Mouse (Mus musculus) myocyte (in vitro differentiated cells): ENCODE results near the gene Add3. TPM values are rescaled to one million over a fixed set of nuclear protein-coding genes. Genes with fewer than 3 reads are reported as not detected.

ENCODE experiments used
- H3K27me3 ChIP-seq: one replicate; pipeline ENCODE4 v1.6.1; 2011; ENCODE audit not compliant: control insufficient read depth, insufficient read depth, insufficient read length
- H3K36me3 ChIP-seq: one replicate; pipeline ENCODE4 v1.6.1; 2011; ENCODE audit not compliant: control insufficient read depth, insufficient read depth
- H3K4me2 ChIP-seq: one replicate; pipeline ENCODE4 v1.6.1; 2011; ENCODE audit warnings: low read depth, control low read depth
- H3K4me3 ChIP-seq: one replicate; pipeline ENCODE4 v1.5.1; 2011; ENCODE audit warnings: mild to moderate bottlenecking, control low read depth, moderate library complexity
- H3K79me2 ChIP-seq: one replicate; pipeline ENCODE4 v1.6.1; 2011; ENCODE audit not compliant: control insufficient read depth, insufficient read depth
- H3ac ChIP-seq: one replicate; pipeline ENCODE4 v1.6.1; 2011; ENCODE audit not compliant: control insufficient read depth, insufficient read length
- E2F4 ChIP-seq: IDR thresholded peaks from one replicate; pipeline ENCODE4 v1.6.1; 2011; ENCODE audit warnings: mild to moderate bottlenecking, control low read depth, moderate library complexity; ENCODE audit not compliant: insufficient read depth
- MAX ChIP-seq: IDR thresholded peaks from one replicate; pipeline ENCODE4 v1.6.1; 2011; ENCODE audit warnings: low read depth, mild to moderate bottlenecking, control low read depth
- MYOD1 ChIP-seq, 3 experiments: IDR thresholded peaks; one replicate each; pipeline ENCODE4 v1.6.1; 2011; ENCODE audit warnings: control low read depth in 2 of 3, low read depth in 2 of 3, mild to moderate bottlenecking in 2 of 3, moderate library complexity in 1 of 3; ENCODE audit not compliant: insufficient read length in 2 of 3, control insufficient read depth in 1 of 3
- MYOG ChIP-seq, 3 experiments: IDR thresholded peaks; one replicate each; pipeline ENCODE4 v1.6.1; 2011; ENCODE audit warnings: control low read depth in 2 of 3, low read depth in 2 of 3, mild to moderate bottlenecking in 2 of 3; ENCODE audit not compliant: insufficient read length in 2 of 3, control insufficient read depth in 1 of 3, insufficient read depth in 1 of 3
- POLR2AphosphoS2 ChIP-seq: IDR thresholded peaks from one replicate; pipeline ENCODE4 v1.6.1; 2011; ENCODE audit warnings: low read depth, control low read depth; ENCODE audit not compliant: insufficient read length
- REST ChIP-seq: IDR thresholded peaks from one replicate; pipeline ENCODE4 v1.6.1; 2011; ENCODE audit warnings: mild to moderate bottlenecking, control low read depth, moderate library complexity; ENCODE audit not compliant: insufficient read depth, insufficient read length
- SRF ChIP-seq: IDR thresholded peaks from one replicate; pipeline ENCODE4 v1.6.1; 2011; ENCODE audit warnings: low read depth; ENCODE audit not compliant: control insufficient read depth, insufficient read length
- TCF12 ChIP-seq: IDR thresholded peaks from one replicate; pipeline ENCODE4 v1.6.1; 2011; ENCODE audit warnings: mild to moderate bottlenecking, control low read depth; ENCODE audit not compliant: poor library complexity, insufficient read depth, severe bottlenecking
- TCF3 ChIP-seq: IDR thresholded peaks from one replicate; pipeline ENCODE4 v1.6.1; 2011; ENCODE audit warnings: low read depth, control low read depth; ENCODE audit not compliant: insufficient read length
- USF1 ChIP-seq: IDR thresholded peaks from one replicate; pipeline ENCODE4 v1.6.1; 2011; ENCODE audit warnings: low read depth, mild to moderate bottlenecking, control low read depth, moderate library complexity
- polyA plus RNA-seq: library from polyadenylated mRNA; unstranded; fragments of >200 nt; fragmentation: generic; extraction: Trizol; gene quantifications from one replicate; pipeline ENCODE4 v1.2.1, GENCODE M21; 2012; ENCODE audit warnings: missing spikeins

Gene Add3
- polyA plus RNA-seq, 1 experiment = 8.3 TPM

GRCm38 (mm10) chr19:53284268-53285208 is 144.3 kb downstream of the Add3 start:
- no peak overlapping the region for H3K4me3 ChIP-seq
- no peaks in the 10 kb centered on the region for H3K27me3 ChIP-seq
- H3K4me2 ChIP-seq = no peak overlapping the region
- no peak overlapping the region for H3ac ChIP-seq
- no peaks in the 10 kb centered on the region for H3K36me3 ChIP-seq
- no peaks in the 10 kb centered on the region for H3K79me2 ChIP-seq
- no peak for TF ChIP-seq MYOG (IDR thresholded peaks at IDR 0.05; ENCODE audit: control insufficient read depth in 1 of 3, insufficient read depth in 1 of 3, insufficient read length in 2 of 3, low read depth in 2 of 3)
- TF ChIP-seq MAX = no peak
- TF ChIP-seq TCF12 = no peak
- TF ChIP-seq TCF3 = no peak
- no peak for TF ChIP-seq E2F4
- TF ChIP-seq MYOD1 (IDR thresholded peaks at IDR 0.05; ENCODE audit: control insufficient read depth in 1 of 3, insufficient read length in 2 of 3, low read depth in 2 of 3) = no peak
- TF ChIP-seq USF1 = no peak
- TF ChIP-seq POLR2AphosphoS2 = no peak
- TF ChIP-seq REST = no peak

GRCm38 (mm10) chr19:53296331-53297254 is 156.3 kb downstream of the Add3 start:
- Histone ChIP-seq H3ac (no peak overlapping the region), H3K4me2 (no peak overlapping the region), H3K4me3 (no peak overlapping the region), H3K36me3 (no peaks in the 10 kb centered on the region), H3K27me3 (no peaks in the 10 kb centered on the region), H3K79me2 (no peaks in the 10 kb centered on the region)
- no peak for TF ChIP-seq SRF
- TF ChIP-seq MAX = no peak
- no peak for TF ChIP-seq MYOG (IDR thresholded peaks at IDR 0.05; ENCODE audit: control insufficient read depth in 1 of 3, insufficient read depth in 1 of 3, insufficient read length in 2 of 3, low read depth in 2 of 3)
- no peak for TF ChIP-seq E2F4
- TF ChIP-seq USF1 = no peak
- no peak for TF ChIP-seq POLR2AphosphoS2

Other genes with a start within 250 kb of the Add3 start
- 172 TPM for gene Xpnpep1, start 100.2 kb upstream of the Add3 start, polyA plus RNA-seq
- 11.9 TPM for gene Mxi1, start 170.1 kb downstream of the Add3 start, polyA plus RNA-seq
- not detected for gene Gm10197, start 231.3 kb downstream of the Add3 start, polyA plus RNA-seq